Mouse (Mus musculus) intestine, embryonic 16.5 days (tissue): ENCODE measurements around the gene Eif3b. TPM values are rescaled to one million over a fixed set of nuclear protein-coding genes. Genes with fewer than 3 reads are reported as not detected.
A peak's percentile ranks its signal among the peaks of the same experiment; 100 is the strongest.

Experiments
- ATAC-seq: fragments of 200-750 bp; cut with Nextera tagmentation; 2 replicates; pipeline ENCODE4 v1.8.0; 2017; ENCODE audit warnings: moderate TSS enrichment, moderate library complexity
- H3K27ac ChIP-seq: fragments of 300-500 bp; sonication (generic); 2 replicates; pipeline ENCODE4 v1.5.1; 2014; ENCODE audit warnings: mild to moderate bottlenecking, low read length
- H3K27me3 ChIP-seq: fragments of 300-500 bp; sonication (generic); replicated peaks from 2 replicates; pipeline ENCODE4 v1.6.1; 2014; ENCODE audit warnings: low read length, control low read depth, mixed read lengths; ENCODE audit not compliant: control insufficient read depth, insufficient read depth
- H3K36me3 ChIP-seq: fragments of 300-500 bp; sonication (generic); 2 replicates; pipeline ENCODE4 v1.6.1; 2014; ENCODE audit warnings: low read length, control low read depth; ENCODE audit not compliant: control insufficient read depth, insufficient read depth
- H3K4me1 ChIP-seq: fragments of 300-500 bp; sonication (generic); 2 replicates; pipeline ENCODE4 v1.6.1; 2014; ENCODE audit warnings: low read length, control low read depth, mixed read lengths; ENCODE audit not compliant: control insufficient read depth, insufficient read depth
- H3K4me2 ChIP-seq: fragments of 300-500 bp; sonication (generic); 2 replicates; pipeline ENCODE4 v1.6.1; 2014; ENCODE audit warnings: low read depth, low read length, control low read depth
- H3K4me3 ChIP-seq: fragments of 300-500 bp; sonication (generic); 2 replicates; pipeline ENCODE4 v1.5.1; 2014; ENCODE audit warnings: mild to moderate bottlenecking, low read length
- H3K9ac ChIP-seq: fragments of 300-500 bp; sonication (generic); 2 replicates; pipeline ENCODE4 v1.6.1; 2014; ENCODE audit warnings: low read depth, low read length
- H3K9me3 ChIP-seq: fragments of 300-500 bp; sonication (generic); 2 replicates; pipeline ENCODE4 v1.6.1; 2016; ENCODE audit warnings: low read length, control low read depth; ENCODE audit not compliant: control insufficient read depth
- WGBS: fragments of 180-500 bp; shearing (Covaris S2); extraction: QIAGEN DNeasy Blood & Tissue Kit; methylation state at CpG from one replicate; pipeline ENCODE4 v1.1.7; 2014; 5-methylcytosine and 5-hydroxymethylcytosine counted together
- polyA plus RNA-seq: library from polyadenylated mRNA; unstranded; fragments of >200 nt; fragmentation: Nextera tagmentation; extraction: Ambion mirVana; gene quantifications from 2 replicates; pipeline ENCODE4 v1.2.1, GENCODE M21; 2015

Gene Eif3b
- polyA plus RNA-seq, 1 experiment from 2014 or later: 85.2 TPM

GRCm38 (mm10) chr5:140379299-140379698, 39.8 kb upstream of the Eif3b start:
- Histone ChIP-seq H3K27me3 (no peaks in the 10 kb centered on the region), H3K36me3 (no peaks in the 10 kb centered on the region), H3K27ac (no peak overlapping the region), H3K9ac (no peak overlapping the region), H3K4me2 (no peak overlapping the region), H3K4me1 (peaks cover 7% of the 10 kb centered on the region), H3K9me3 (no peaks in the 10 kb centered on the region), H3K4me3 (no peak overlapping the region)
- no peak for ATAC-seq
- 82% methylated on average over 6 of the region's 6 CpGs for WGBS

GRCm38 (mm10) chr5:140381156-140381555, 38.0 kb upstream of the Eif3b start:
- Histone ChIP-seq H3K27me3 (no peaks in the 10 kb centered on the region), H3K27ac (no peak overlapping the region), H3K9ac (no peak overlapping the region), H3K4me1 (peaks cover 7% of the 10 kb centered on the region), H3K9me3 (no peaks in the 10 kb centered on the region), H3K36me3 (no peaks in the 10 kb centered on the region), H3K4me3 (no peak overlapping the region), H3K4me2 (no peak overlapping the region)
- 88% methylated on average over 7 of the region's 7 CpGs for WGBS
- ATAC-seq: no peak

DNA sequence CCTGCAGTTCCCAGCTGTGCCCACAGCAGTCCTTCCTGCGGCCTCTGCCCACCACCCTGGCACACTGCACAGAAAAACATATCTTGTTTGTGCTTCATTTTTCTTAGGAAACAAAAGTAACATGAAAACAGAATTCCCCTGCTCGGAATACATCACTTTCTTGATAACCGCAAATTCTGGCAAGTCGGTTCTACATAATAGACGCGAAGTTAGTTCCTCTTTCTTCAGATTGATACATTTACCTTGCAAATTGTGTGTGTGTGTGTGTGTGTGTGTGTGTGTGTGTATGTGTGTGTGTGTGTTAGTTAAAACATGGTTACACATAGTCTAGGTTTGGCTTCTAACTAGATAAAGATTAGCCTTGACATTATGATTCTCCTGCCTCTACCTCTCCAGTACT, 36.4 kb upstream of the Eif3b start:
- H3K9ac ChIP-seq: no peak overlapping the region
- H3K36me3 ChIP-seq: no peaks in the 10 kb centered on the region
- H3K27me3 ChIP-seq: no peaks in the 10 kb centered on the region
- WGBS: 90% methylated on average over 6 of the region's 6 CpGs
- no peak overlapping the region for H3K4me3 ChIP-seq
- no peak for ATAC-seq
- peaks cover 9% of the 10 kb centered on the region for H3K4me1 ChIP-seq
- no peak overlapping the region for H3K4me2 ChIP-seq
- no peaks in the 10 kb centered on the region for H3K9me3 ChIP-seq
- H3K27ac ChIP-seq: no peak overlapping the region

DNA sequence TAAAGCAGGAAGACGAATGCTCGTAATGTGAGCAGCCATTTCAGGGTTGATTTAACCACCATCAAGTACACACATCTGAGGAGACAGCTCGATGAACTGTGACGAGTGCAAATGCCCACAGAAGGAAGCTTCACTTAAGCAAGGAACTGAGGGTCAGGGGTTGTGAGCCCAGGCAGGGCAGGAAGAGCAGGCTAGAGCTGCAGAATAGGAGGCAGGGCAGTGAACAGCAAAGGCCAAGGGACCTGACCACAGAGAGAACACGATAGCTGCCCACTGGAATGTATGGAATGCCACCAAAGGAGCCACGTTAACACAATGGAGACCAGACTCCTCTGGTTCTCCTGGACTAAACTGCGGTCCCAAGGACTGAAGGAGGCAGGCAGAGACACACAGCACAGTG, 35.6 kb upstream of the Eif3b start:
- no peak for ATAC-seq
- H3K27ac ChIP-seq: peak overlapping the region; percentile 18; the same call in 1 of the 2 replicates

DNA sequence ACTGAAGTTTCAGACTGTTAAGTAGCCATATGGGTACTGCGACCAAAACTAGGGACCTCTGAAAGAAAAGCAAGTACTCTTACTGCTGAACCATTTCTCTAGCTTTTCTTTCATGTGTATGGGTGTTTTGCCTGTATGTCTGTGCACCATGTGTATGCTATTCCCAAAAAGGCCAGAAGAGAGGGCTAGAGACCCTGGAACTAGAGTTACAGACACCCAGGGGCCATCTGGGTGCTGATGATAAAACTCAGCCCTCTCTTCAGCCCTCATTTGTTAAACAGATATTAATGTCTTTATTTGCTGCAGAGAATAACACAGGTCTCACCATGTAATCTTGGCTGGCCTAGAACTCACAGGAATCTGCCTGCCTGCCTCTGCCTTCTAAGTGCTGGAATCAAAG, 34.7 kb upstream of the Eif3b start:
- Histone ChIP-seq H3K4me1 (peaks cover 14% of the 10 kb centered on the region), H3K27ac (no peak overlapping the region), H3K9ac (no peak overlapping the region), H3K9me3 (no peaks in the 10 kb centered on the region), H3K4me2 (no peak overlapping the region), H3K4me3 (no peak overlapping the region), H3K36me3 (no peaks in the 10 kb centered on the region), H3K27me3 (no peaks in the 10 kb centered on the region)
- 96% methylated on average over 1 of the region's 1 CpGs for WGBS
- ATAC-seq: no peak

More for the DNA sequence above, 35.6 kb upstream of the Eif3b start:
- Histone ChIP-seq H3K36me3 (no peaks in the 10 kb centered on the region), H3K27me3 (no peaks in the 10 kb centered on the region), H3K9ac (peak overlapping the region; percentile 11; the same call in 1 of the 2 replicates), H3K4me1 (peaks cover 14% of the 10 kb centered on the region), H3K4me2 (no peak overlapping the region), H3K4me3 (no peak overlapping the region), H3K9me3 (no peaks in the 10 kb centered on the region)
- 29% methylated on average over 7 of the region's 7 CpGs for whole genome bisulfite sequencing

GRCm38 (mm10) chr5:140387236-140387635, 31.9 kb upstream of the Eif3b start:
- Histone ChIP-seq H3K9me3 (no peaks in the 10 kb centered on the region), H3K4me2 (no peak overlapping the region), H3K4me3 (no peak overlapping the region), H3K9ac (no peak overlapping the region), H3K4me1 (peaks cover 14% of the 10 kb centered on the region), H3K27ac (no peak overlapping the region), H3K27me3 (no peaks in the 10 kb centered on the region), H3K36me3 (no peaks in the 10 kb centered on the region)
- WGBS: 89% methylated on average over 7 of the region's 7 CpGs
- ATAC-seq: no peak

- ATAC-seq: peak; percentile 29; the same call in 1 of the 2 replicates
- Histone ChIP-seq H3K4me1 (peaks cover 14% of the 10 kb centered on the region), H3K27ac (no peak overlapping the region), H3K9me3 (no peaks in the 10 kb centered on the region), H3K27me3 (no peaks in the 10 kb centered on the region), H3K4me3 (peak overlapping the region; percentile 76), H3K9ac (peak overlapping the region; percentile 67), H3K36me3 (no peaks in the 10 kb centered on the region), H3K4me2 (peak overlapping the region; percentile 68)
- WGBS: 70% methylated on average over 12 of the region's 12 CpGs
Measured at GRCm38 (mm10) chr5:140387816-140388510, 31.2 kb upstream of the Eif3b start.

DNA sequence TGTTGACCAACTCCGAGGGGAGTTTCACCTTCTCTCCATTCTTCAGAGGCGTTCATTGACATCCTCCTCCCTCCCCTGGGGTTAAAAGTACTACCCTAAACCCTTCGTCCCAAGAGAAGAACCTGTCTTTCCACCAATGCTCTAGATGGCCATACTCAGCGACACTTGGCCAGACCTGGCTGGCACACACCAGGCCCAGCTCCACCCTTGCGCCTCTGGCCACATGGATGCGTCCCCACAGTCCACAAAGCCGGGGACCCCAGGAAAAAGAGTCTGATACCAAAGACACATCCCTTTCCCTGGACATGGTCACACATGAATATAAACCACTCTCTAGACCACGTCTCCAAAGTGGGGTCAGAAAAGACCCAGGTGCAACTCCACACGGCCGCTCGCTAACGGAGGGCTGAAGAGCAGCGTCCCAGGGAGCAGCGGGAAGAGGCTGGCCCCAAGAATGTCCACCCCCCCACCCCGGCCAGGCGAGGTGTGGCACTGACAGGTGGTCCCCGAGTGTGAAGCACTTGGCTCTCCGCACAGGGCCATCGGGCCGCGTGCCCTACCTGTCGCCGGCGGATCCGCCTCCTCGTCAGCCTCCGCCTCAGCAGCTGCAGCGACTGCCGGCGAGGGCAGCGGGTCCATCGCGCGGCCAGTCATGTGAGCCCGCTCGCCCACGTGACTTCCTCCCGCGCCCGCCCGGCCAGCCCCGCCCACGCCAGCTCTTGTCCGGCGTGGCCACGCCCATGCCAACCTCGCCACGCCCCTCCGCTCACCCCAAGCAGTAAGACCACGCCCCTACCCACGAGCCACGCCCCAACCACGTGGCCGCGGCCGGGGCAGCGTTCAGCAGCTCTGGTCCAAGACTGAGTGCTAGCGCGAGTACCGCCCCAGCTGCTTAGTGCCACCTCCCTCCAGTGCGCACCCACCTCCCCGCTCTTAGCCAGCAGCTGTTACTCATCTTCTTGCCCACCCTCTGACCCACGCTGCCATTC, 30.2 kb upstream of the Eif3b start, which contains the start of gene Snx8:
TSS of gene Snx8 (minus strand) at position 675 of the 989 bp plus-strand sequence.
- Histone ChIP-seq H3K9me3 (no peaks in the 10 kb centered on the region), H3K27ac (0 out of 2 replicates have a peak within 1 kb of the TSS, but pooled peaks have one; percentile 0)
- 1% methylated on average over 62 of the region's 63 CpGs for WGBS

DNA sequence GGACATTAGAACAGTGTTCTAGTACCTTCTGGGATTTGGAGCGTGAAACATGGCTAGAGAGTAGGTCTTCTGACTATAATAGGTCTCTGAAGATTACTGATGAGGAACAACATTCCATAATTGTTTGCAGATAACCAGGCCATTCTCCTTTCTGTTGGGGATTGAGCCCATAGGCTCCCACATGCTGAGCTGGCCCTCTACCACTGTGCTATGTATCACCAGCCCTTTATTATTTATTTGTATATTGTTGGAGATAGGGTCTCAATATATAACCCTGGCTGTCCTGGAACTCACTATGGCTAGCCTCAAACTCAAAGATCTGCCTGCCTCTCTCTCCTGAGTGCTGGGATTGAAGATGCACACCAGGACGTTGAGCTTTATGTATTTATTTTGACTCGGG, 29.5 kb upstream of the Eif3b start:
- 62% methylated on average over 3 of the region's 3 CpGs for WGBS
- peak; percentile 28 for ATAC-seq
- H3K27ac ChIP-seq: no peak overlapping the region

More for the DNA sequence above, 30.2 kb upstream of the Eif3b start, which contains the start of gene Snx8:
- H3K9ac ChIP-seq: peak within 1 kb of the TSS; percentile 67
- peak within 1 kb of the TSS; percentile 76 for H3K4me3 ChIP-seq
- no peaks in the 10 kb centered on the region for H3K36me3 ChIP-seq
- H3K27me3 ChIP-seq: no peaks in the 10 kb centered on the region
- H3K4me2 ChIP-seq: peak within 1 kb of the TSS; percentile 68
- ATAC-seq: peak; percentile 95
- peaks cover 8% of the 10 kb centered on the region for H3K4me1 ChIP-seq

More for the DNA sequence above, 29.5 kb upstream of the Eif3b start:
- Histone ChIP-seq H3K4me2 (peak overlapping the region; percentile 68), H3K4me3 (peak overlapping the region; percentile 76), H3K9me3 (no peaks in the 10 kb centered on the region), H3K36me3 (no peaks in the 10 kb centered on the region), H3K27me3 (no peaks in the 10 kb centered on the region), H3K4me1 (peaks cover 7% of the 10 kb centered on the region), H3K9ac (peak overlapping the region; percentile 52; the same call in 1 of the 2 replicates)
